Mouse (Mus musculus) 3134 (cell line): ENCODE data around the gene Lrrtm1.

Experiments used
- DNase-seq: peaks from one replicate; pipeline ENCODE4 v3.0.0-alpha.2; 2011; ENCODE audit warnings: low spot score; ENCODE audit not compliant: insufficient read length; ENCODE audit errors: extremely low read depth

Lrrtm1 gene

DNA sequence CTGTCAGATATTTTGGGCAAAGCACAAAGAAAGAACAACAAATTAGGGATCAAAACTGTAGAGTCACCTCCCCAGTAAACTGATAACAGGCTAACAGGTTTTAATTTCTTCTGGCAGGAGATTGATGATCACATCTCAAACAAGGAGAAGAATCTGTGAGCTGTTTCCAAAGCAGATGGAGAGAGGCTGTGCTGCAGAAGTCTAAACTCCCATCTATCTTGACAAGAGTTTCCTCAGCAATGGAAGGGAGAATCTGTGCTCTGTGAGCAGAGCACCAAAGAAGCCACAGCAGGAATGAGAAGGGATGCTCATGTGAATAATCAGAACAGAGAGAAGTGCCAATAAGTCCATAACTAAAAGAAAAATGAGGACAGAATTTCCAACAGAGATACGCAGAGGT, 58.8 kb downstream of the Lrrtm1 start:
- DNase-seq = no peak

DNA sequence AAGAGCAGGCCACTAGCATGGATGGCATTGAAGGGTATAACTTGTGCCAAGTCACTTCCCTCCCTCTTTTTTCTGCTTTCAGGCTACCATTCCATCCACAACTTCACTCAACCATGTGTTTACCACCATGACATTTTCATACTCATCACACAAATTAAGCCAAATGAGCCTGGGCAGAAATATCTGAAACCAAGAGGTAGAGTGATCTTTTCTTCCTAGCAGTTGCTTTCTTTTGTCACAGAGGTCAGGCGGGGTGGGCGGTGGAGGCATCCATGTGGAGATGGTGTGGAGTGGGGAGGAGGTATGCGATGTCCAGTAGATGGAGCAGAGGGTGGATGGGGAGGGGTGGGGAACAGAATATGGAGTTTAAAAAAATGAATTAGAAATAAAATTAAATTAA, 64.3 kb downstream of the Lrrtm1 start:
- no peak for DNase-seq
